Mouse (Mus musculus): Measurements from ENCODE around the gene Gpr84. TPM values are rescaled to one million over a fixed set of nuclear protein-coding genes. Genes with fewer than 3 reads are reported as not detected.

The Gpr84 gene
- polyA plus RNA-seq, 1 experiment = 0.62 TPM

DNA sequence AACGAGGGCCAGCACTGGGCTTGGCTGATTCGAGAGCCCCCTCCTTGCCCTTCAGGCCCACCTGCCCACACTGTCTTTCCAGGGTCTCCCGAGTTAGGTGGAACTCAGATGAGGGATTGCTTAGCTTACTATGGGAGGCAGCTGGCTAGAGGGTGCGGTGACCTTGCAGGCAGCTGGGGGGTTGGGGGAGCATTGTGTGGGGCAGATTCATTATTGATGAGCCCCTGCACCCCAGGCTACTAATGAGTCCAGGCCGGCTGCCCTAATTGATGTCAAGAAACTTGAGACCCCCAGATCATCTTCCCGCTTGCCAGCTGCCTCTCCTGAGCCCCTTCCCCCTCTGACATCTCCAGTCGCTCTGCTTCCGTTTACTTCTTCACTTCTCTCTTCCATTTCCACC, 31.1 kb upstream of the Gpr84 start:
- H3K27me3 ChIP-seq (ENCODE audit: control insufficient read depth, insufficient read depth, low read length) = no peaks in the 10 kb centered on the region
- WGBS = 78% methylated on average over 8 of the region's 8 CpGs
- no peak overlapping the region for H3K4me3 ChIP-seq (replicated peaks; ENCODE audit: insufficient read depth, low read depth, low read length)
- no peaks in the 10 kb centered on the region; the same call in none of the 2 replicates for H3K4me1 ChIP-seq (ENCODE audit: control insufficient read depth, insufficient read depth, low read length)
- TF ChIP-seq CTCF (IDR thresholded peaks at IDR 0.05; ENCODE audit: borderline replicate concordance, insufficient read depth, low read depth, low read length) (no peak), POLR2A (IDR thresholded peaks at IDR 0.05; ENCODE audit: borderline replicate concordance, insufficient read depth, low read length) (no peak)
- no peak overlapping the region for H3K27ac ChIP-seq (ENCODE audit: insufficient read depth, low read length)
- no peak for DNase-seq

DNA sequence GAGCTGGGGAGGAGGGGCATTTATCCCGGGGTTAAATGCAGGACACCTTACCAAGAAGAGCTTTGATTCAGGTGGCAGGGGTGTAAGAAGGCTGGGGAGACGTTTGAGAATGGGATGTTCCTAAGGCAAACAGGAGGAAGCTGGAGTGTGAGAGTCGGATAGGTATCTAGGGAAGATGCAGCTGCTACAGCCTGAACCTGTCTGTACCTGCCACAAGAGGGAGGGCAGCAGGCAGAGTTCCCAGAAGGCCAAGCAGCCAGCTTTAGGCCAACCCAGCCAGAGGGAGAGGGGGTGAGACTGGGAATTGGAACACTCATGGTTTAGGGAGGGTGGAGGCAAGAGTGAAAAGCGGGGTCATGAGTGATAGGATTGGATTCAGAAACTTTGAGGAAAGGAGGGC, 30.4 kb upstream of the Gpr84 start:
- Histone ChIP-seq H3K4me3 (replicated peaks; ENCODE audit: insufficient read depth, low read depth, low read length) (peak overlapping the region; percentile 10), H3K4me1 (ENCODE audit: control insufficient read depth, insufficient read depth, low read length) (no peaks in the 10 kb centered on the region; the same call in none of the 2 replicates), H3K27me3 (ENCODE audit: control insufficient read depth, insufficient read depth, low read length) (no peaks in the 10 kb centered on the region), H3K27ac (ENCODE audit: insufficient read depth, low read length) (no peak overlapping the region)
- DNase-seq = no peak
- 50% methylated on average over 4 of the region's 4 CpGs for WGBS
- TF ChIP-seq CTCF (IDR thresholded peaks at IDR 0.05; ENCODE audit: borderline replicate concordance, insufficient read depth, low read depth, low read length) (0 out of 2 replicates have a peak, but pooled peaks have one; percentile 11), POLR2A (IDR thresholded peaks at IDR 0.05; ENCODE audit: borderline replicate concordance, insufficient read depth, low read length) (no peak)

- TF ChIP-seq CTCF (IDR thresholded peaks at IDR 0.05; ENCODE audit: borderline replicate concordance, insufficient read depth, low read depth, low read length) (no peak), POLR2A (IDR thresholded peaks at IDR 0.05; ENCODE audit: borderline replicate concordance, insufficient read depth, low read length) (no peak)
- no peak for DNase-seq
- Histone ChIP-seq H3K27ac (ENCODE audit: insufficient read depth, low read length) (no peak within 1 kb of the TSS), H3K27me3 (ENCODE audit: control insufficient read depth, insufficient read depth, low read length) (no peaks in the 10 kb centered on the region), H3K4me1 (ENCODE audit: control insufficient read depth, insufficient read depth, low read length) (no peaks in the 10 kb centered on the region; the same call in none of the 2 replicates), H3K4me3 (replicated peaks; ENCODE audit: insufficient read depth, low read depth, low read length) (peak within 1 kb of the TSS; percentile 54)
- WGBS = 3% methylated on average over 25 of the region's 26 CpGs
Observed at GRCm38 (mm10) chr15:103339961-103340337, 29.5 kb upstream of the Gpr84 start, which contains the start of gene Zfp385a. Gene Zfp385a (minus strand): TSS chr15:103340093.

DNA sequence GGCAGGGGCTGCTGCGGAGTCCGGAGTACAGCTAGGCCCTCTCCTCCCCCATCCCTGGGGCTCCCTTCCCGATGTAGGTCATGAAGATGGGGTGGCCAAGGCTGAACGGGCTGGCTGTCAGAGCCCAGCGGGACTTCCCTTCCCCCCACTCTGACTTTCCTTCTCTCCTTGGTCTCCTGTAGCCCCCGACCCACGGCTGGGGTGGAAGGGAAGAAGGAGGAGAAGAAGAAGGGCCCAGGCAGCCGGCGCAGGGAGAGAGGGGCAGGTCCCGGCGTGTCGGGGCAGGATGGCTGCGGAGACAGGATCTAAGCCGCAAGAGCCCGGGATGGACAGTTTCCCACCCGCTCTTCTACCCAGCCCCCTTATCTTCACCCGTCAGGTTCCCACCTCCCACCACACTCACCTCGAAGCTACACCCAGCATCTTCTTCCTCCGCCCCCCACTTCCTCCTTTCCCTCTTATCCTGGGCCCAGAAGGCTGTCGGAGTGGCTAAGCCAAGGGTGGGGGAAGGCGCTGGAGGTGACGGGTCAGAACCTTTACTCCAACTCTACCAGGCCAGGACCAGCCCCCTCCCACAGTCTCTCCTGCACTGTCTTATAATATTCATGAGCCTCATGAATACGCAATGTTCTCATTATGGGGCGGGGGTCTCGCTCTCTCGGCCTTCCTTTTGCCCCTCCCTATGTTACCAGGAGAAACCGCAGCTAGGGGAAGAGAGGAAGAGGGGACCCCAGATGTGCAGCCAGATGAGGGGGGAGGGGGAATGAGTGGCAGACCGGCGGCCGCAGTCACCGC, 29.0 kb upstream of the Gpr84 start:
- no peaks in the 10 kb centered on the region; the same call in none of the 2 replicates for H3K4me1 ChIP-seq (ENCODE audit: control insufficient read depth, insufficient read depth, low read length)
- TF ChIP-seq CTCF (IDR thresholded peaks at IDR 0.05; ENCODE audit: borderline replicate concordance, insufficient read depth, low read depth, low read length) = no peak
- no peak for TF ChIP-seq POLR2A (IDR thresholded peaks at IDR 0.05; ENCODE audit: borderline replicate concordance, insufficient read depth, low read length)

GRCm38 (mm10) chr15:103338829-103339165, 28.4 kb upstream of the Gpr84 start:
- no peak for DNase-seq
- Histone ChIP-seq H3K27ac (ENCODE audit: insufficient read depth, low read length) (no peak overlapping the region), H3K4me1 (ENCODE audit: control insufficient read depth, insufficient read depth, low read length) (no peaks in the 10 kb centered on the region; the same call in none of the 2 replicates), H3K4me3 (replicated peaks; ENCODE audit: insufficient read depth, low read depth, low read length) (peak overlapping the region; percentile 54), H3K27me3 (ENCODE audit: control insufficient read depth, insufficient read depth, low read length) (no peaks in the 10 kb centered on the region)
- TF ChIP-seq CTCF (IDR thresholded peaks at IDR 0.05; ENCODE audit: borderline replicate concordance, insufficient read depth, low read depth, low read length) (no peak), POLR2A (IDR thresholded peaks at IDR 0.05; ENCODE audit: borderline replicate concordance, insufficient read depth, low read length) (no peak)
- 77% methylated on average over 4 of the region's 4 CpGs for WGBS

More for the DNA sequence above, 29.0 kb upstream of the Gpr84 start:
- Histone ChIP-seq H3K27me3 (ENCODE audit: control insufficient read depth, insufficient read depth, low read length) (no peaks in the 10 kb centered on the region), H3K27ac (ENCODE audit: insufficient read depth, low read length) (no peak overlapping the region), H3K4me3 (replicated peaks; ENCODE audit: insufficient read depth, low read depth, low read length) (peak overlapping the region; percentile 54)
- DNase-seq = no peak
- WGBS = 34% methylated on average over 31 of the region's 31 CpGs

- DNase-seq = no peak
- 43% methylated on average over 11 of the region's 11 CpGs for WGBS
- Histone ChIP-seq H3K27ac (ENCODE audit: insufficient read depth, low read length) (no peak overlapping the region), H3K4me1 (ENCODE audit: control insufficient read depth, insufficient read depth, low read length) (no peaks in the 10 kb centered on the region; the same call in none of the 2 replicates), H3K27me3 (ENCODE audit: control insufficient read depth, insufficient read depth, low read length) (no peaks in the 10 kb centered on the region), H3K4me3 (replicated peaks; ENCODE audit: insufficient read depth, low read depth, low read length) (no peak overlapping the region)
- TF ChIP-seq POLR2A (IDR thresholded peaks at IDR 0.05; ENCODE audit: borderline replicate concordance, insufficient read depth, low read length) = no peak
- TF ChIP-seq CTCF (IDR thresholded peaks at IDR 0.05; ENCODE audit: borderline replicate concordance, insufficient read depth, low read depth, low read length) = no peak
Observed at GRCm38 (mm10) chr15:103336996-103337667, 26.7 kb upstream of the Gpr84 start.

GRCm38 (mm10) chr15:103335488-103336235, 25.2 kb upstream of the Gpr84 start:
- no peak overlapping the region for H3K27ac ChIP-seq (ENCODE audit: insufficient read depth, low read length)
- no peaks in the 10 kb centered on the region; the same call in none of the 2 replicates for H3K4me1 ChIP-seq (ENCODE audit: control insufficient read depth, insufficient read depth, low read length)
- no peak overlapping the region for H3K4me3 ChIP-seq (replicated peaks; ENCODE audit: insufficient read depth, low read depth, low read length)
- TF ChIP-seq POLR2A (IDR thresholded peaks at IDR 0.05; ENCODE audit: borderline replicate concordance, insufficient read depth, low read length) (no peak), CTCF (IDR thresholded peaks at IDR 0.05; ENCODE audit: borderline replicate concordance, insufficient read depth, low read depth, low read length) (no peak)
- no peaks in the 10 kb centered on the region for H3K27me3 ChIP-seq (ENCODE audit: control insufficient read depth, insufficient read depth, low read length)
- no peak for DNase-seq
- WGBS = 41% methylated on average over 7 of the region's 7 CpGs

All from cerebellum, adult 2 months (tissue).